Mouse (Mus musculus): ENCODE results near the gene Afg3l1. TPM values are rescaled to one million over a fixed set of nuclear protein-coding genes. Genes with fewer than 3 reads are reported as not detected.

Afg3l1 gene
- polyA plus RNA-seq, 1 experiment from 2014 or later = 53.6 TPM

Other genes with a start within 250 kb of the Afg3l1 start
- gene Spata2l, start 241.7 kb upstream of the Afg3l1 start, polyA plus RNA-seq (2015; fragmentation: Nextera tagmentation; extraction: Ambion mirVana) = 5.7 and 5.8 TPM in 2 replicates
- 22.0 and 23.1 TPM in 2 replicates for gene Zfp276, start 223.7 kb upstream of the Afg3l1 start, polyA plus RNA-seq (2015; fragmentation: Nextera tagmentation; extraction: Ambion mirVana)
- gene Vps9d1, start 223.6 kb upstream of the Afg3l1 start, polyA plus RNA-seq (2015; fragmentation: Nextera tagmentation; extraction: Ambion mirVana) = 23.2 and 23.5 TPM in 2 replicates
- gene Fanca, start 159.3 kb upstream of the Afg3l1 start, polyA plus RNA-seq (2015; fragmentation: Nextera tagmentation; extraction: Ambion mirVana) = 23.4 and 29.4 TPM in 2 replicates
- 0.96 and 1.2 TPM in 2 replicates for gene Spire2, start 145.2 kb upstream of the Afg3l1 start, polyA plus RNA-seq (2015; fragmentation: Nextera tagmentation; extraction: Ambion mirVana)
- gene Tcf25, start 104.2 kb upstream of the Afg3l1 start, polyA plus RNA-seq (2015; fragmentation: Nextera tagmentation; extraction: Ambion mirVana) = 149 TPM in 2 replicates
- not detected in 2 replicates for gene Mc1r, start 70.8 kb upstream of the Afg3l1 start, polyA plus RNA-seq (2015; fragmentation: Nextera tagmentation; extraction: Ambion mirVana)
- 5.8 and 11.0 TPM in 2 replicates for gene Tubb3, start 66.5 kb upstream of the Afg3l1 start, polyA plus RNA-seq (2015; fragmentation: Nextera tagmentation; extraction: Ambion mirVana)
- gene Def8, start 54.4 kb upstream of the Afg3l1 start, polyA plus RNA-seq (2015; fragmentation: Nextera tagmentation; extraction: Ambion mirVana) = 26.3 and 28.0 TPM in 2 replicates
- 1.5 and 1.9 TPM in 2 replicates for gene Dbndd1, start 37.6 kb downstream of the Afg3l1 start, polyA plus RNA-seq (2015; fragmentation: Nextera tagmentation; extraction: Ambion mirVana)
- 28.3 and 28.9 TPM in 2 replicates for gene Gas8, start 40.9 kb downstream of the Afg3l1 start, polyA plus RNA-seq (2015; fragmentation: Nextera tagmentation; extraction: Ambion mirVana)
- gene Rhou, start 176.0 kb downstream of the Afg3l1 start, polyA plus RNA-seq (2015; fragmentation: Nextera tagmentation; extraction: Ambion mirVana) = 7.8 and 8.3 TPM in 2 replicates